Mouse (Mus musculus): ENCODE measurements around the gene Xrn2.

GRCm38 (mm10) chr2:147119736-147120135 lies 106.9 kb downstream of the Xrn2 start:
- TF ChIP-seq CTCF (IDR thresholded peaks at IDR 0.05; ENCODE audit: extremely low read depth, insufficient read depth, low read length) (no peak), POLR2A (IDR thresholded peaks at IDR 0.05; ENCODE audit: extremely low read depth, insufficient read depth, low read length) (no peak)

Measured in cortical plate, adult 2 months (tissue).